Mouse (Mus musculus): ENCODE measurements around the gene Gm13287. TPM values are rescaled to one million over a fixed set of nuclear protein-coding genes. Genes with fewer than 3 reads are reported as not detected.
"Not testable (repeated sequence)": the region's sequence is repeated elsewhere in the genome, so short reads cannot be mapped to it uniquely, and the experiment has no call there.

The Gm13287 gene
- total RNA-seq, 2 experiments from 2014 or later = not detected

- not testable (repeated sequence) for ATAC-seq (replicated peaks; ENCODE audit: low FRiP score, low TSS enrichment, poor library complexity, severe bottlenecking)
Measured at GRCm38 (mm10) chr4:88793936-88794675, 8.9 kb upstream of the Gm13287 start, which contains the start of gene Gm13275. Gene Gm13275 (plus strand): TSS chr4:88794487.

- ATAC-seq (replicated peaks; ENCODE audit: low FRiP score, low TSS enrichment, poor library complexity, severe bottlenecking) = not testable (repeated sequence)
Measured at GRCm38 (mm10) chr4:88797097-88797496, 6.0 kb upstream of the Gm13287 start, which contains the start of gene Gm13279. Gene Gm13279 (plus strand): TSS chr4:88797397.

- ATAC-seq (replicated peaks; ENCODE audit: low FRiP score, low TSS enrichment, poor library complexity, severe bottlenecking) = not testable (repeated sequence)
Measured at GRCm38 (mm10) chr4:88799365-88799764, 3.7 kb upstream of the Gm13287 start, which contains the start of gene Gm13285. Gene Gm13285 (plus strand): TSS chr4:88799665.

- ATAC-seq (replicated peaks; ENCODE audit: low FRiP score, low TSS enrichment, poor library complexity, severe bottlenecking) = not testable (repeated sequence)
Measured at GRCm38 (mm10) chr4:88805231-88805630, 2.2 kb downstream of the Gm13287 start, which contains the start of gene Gm13288. Gene Gm13288 (plus strand): TSS chr4:88805531.

- ATAC-seq (replicated peaks; ENCODE audit: low FRiP score, low TSS enrichment, poor library complexity, severe bottlenecking) = not testable (repeated sequence)
Measured at GRCm38 (mm10) chr4:88805761-88806160, 2.7 kb downstream of the Gm13287 start.

- no peak for ATAC-seq (replicated peaks; ENCODE audit: low FRiP score, low TSS enrichment, poor library complexity, severe bottlenecking)
Measured at GRCm38 (mm10) chr4:88815928-88816327, 12.9 kb downstream of the Gm13287 start, which contains the start of gene Ifna7. Gene Ifna7 (plus strand): TSS chr4:88816228.

- no peak for ATAC-seq (replicated peaks; ENCODE audit: low FRiP score, low TSS enrichment, poor library complexity, severe bottlenecking)
Measured at GRCm38 (mm10) chr4:88819659-88820058, 16.6 kb downstream of the Gm13287 start, which contains the start of gene Ifna11. Gene Ifna11 (plus strand): TSS chr4:88819959.

GRCm38 (mm10) chr4:88822995-88823394 lies 19.9 kb downstream of the Gm13287 start:
- ATAC-seq (replicated peaks; ENCODE audit: low FRiP score, low TSS enrichment, poor library complexity, severe bottlenecking) = peak; percentile 79; the same call in 1 of the 2 replicates

GRCm38 (mm10) chr4:88827116-88827515 lies 24.1 kb downstream of the Gm13287 start, which contains the start of gene Ifna6:
Gene Ifna6 (plus strand): TSS chr4:88827416.
- ATAC-seq (replicated peaks; ENCODE audit: low FRiP score, low TSS enrichment, poor library complexity, severe bottlenecking) = not testable (repeated sequence)

GRCm38 (mm10) chr4:88830523-88830922 lies 27.5 kb downstream of the Gm13287 start:
- no peak for ATAC-seq (replicated peaks; ENCODE audit: low FRiP score, low TSS enrichment, poor library complexity, severe bottlenecking)

GRCm38 (mm10) chr4:88835225-88835624 lies 32.2 kb downstream of the Gm13287 start, which contains the start of gene Ifna5:
Gene Ifna5 (plus strand): TSS chr4:88835525.
- not testable (repeated sequence) for ATAC-seq (replicated peaks; ENCODE audit: low FRiP score, low TSS enrichment, poor library complexity, severe bottlenecking)

GRCm38 (mm10) chr4:88838828-88839227 lies 35.8 kb downstream of the Gm13287 start:
- ATAC-seq (replicated peaks; ENCODE audit: low FRiP score, low TSS enrichment, poor library complexity, severe bottlenecking) = no peak

GRCm38 (mm10) chr4:88840058-88840457 lies 37.0 kb downstream of the Gm13287 start:
- no peak for ATAC-seq (replicated peaks; ENCODE audit: low FRiP score, low TSS enrichment, poor library complexity, severe bottlenecking)

- no peak for ATAC-seq (replicated peaks; ENCODE audit: low FRiP score, low TSS enrichment, poor library complexity, severe bottlenecking)
Measured at GRCm38 (mm10) chr4:88841438-88841911, 38.4 kb downstream of the Gm13287 start, which contains the start of gene Ifna4. Gene Ifna4 (plus strand): TSS chr4:88841861.

GRCm38 (mm10) chr4:88845334-88845733 lies 42.3 kb downstream of the Gm13287 start:
- no peak for ATAC-seq (replicated peaks; ENCODE audit: low FRiP score, low TSS enrichment, poor library complexity, severe bottlenecking)

GRCm38 (mm10) chr4:88849698-88850097 lies 46.6 kb downstream of the Gm13287 start, which contains the start of gene Ifna1:
Gene Ifna1 (plus strand): TSS chr4:88850087.
- no peak for ATAC-seq (replicated peaks; ENCODE audit: low FRiP score, low TSS enrichment, poor library complexity, severe bottlenecking)

- ATAC-seq (replicated peaks; ENCODE audit: low FRiP score, low TSS enrichment, poor library complexity, severe bottlenecking) = no peak
Measured at GRCm38 (mm10) chr4:88851026-88851763, 48.1 kb downstream of the Gm13287 start.
